Mouse (Mus musculus): ENCODE measurements around the gene Cacng5.

Gene Cacng5

DNA sequence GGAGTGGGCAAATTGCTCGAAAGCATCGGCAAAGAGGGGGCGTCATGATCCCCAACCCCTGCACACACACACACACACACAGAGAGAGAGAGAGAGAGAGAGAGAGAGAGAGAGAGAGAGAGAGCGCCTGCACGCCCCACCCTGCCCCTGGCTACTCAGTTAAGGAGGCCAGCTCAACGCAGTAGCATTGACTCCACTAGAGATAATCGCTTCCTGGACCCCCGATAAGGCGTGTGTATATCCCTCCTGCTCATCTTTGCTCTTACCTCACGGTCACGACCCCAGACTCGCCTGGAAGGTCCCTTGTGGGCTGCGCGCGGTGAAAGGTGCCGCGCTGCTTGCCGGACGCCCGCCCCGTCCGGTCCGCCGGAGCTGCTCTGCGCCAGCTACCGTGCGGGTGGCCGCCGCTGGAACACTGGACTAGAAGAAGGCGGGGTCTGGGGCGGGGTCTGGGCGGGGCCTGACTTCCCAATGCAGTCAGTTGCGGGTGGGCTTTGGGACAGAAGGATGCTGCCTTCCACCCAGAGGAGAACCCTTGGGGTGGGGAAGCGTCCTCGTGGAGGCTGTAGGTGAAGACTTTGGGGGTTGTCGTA lies at the start of gene Cacng5:
TSS of gene Cacng5 (minus strand) at position 422 of the 593 bp plus-strand sequence.
- no peak for DNase-seq (ENCODE audit: low spot score in 2 of 2)

DNA sequence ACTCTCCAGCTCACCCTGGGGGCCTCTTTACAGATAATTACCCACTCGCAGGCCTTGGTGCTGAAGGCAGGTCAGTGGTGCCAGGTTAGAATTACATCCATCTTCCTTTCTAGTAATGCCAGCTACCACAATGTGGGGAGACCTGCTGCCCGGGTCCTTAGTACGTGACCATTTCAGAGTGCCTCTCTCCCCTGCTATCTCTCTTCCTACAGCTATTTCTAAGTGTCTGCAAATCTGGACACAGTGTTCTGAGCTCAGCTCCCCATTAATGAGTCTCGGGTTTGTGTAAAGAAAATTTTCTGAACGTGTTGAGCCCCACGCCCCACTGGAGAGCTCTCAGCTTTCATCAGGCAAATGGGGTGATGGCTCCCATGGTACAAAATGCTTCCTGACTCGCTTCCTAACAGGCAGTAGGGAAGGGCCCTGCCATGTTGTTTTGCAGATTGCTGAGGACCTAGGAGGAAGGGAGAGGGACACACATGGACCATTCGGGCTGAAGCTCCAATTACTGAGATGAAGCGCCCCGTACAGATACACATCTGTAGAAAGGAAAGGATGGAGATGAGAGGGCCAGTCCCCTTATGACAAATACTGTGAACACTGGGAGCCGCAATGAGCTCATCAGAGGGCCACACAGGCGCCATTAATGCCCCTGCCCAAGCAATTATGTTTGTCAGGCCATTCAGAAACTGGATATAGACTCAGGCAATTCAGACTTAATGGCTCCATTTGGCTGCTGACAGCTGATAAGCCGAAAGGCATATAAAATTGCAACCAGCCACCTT lies 42.9 kb upstream of the Cacng5 start:
- no peak for DNase-seq (ENCODE audit: low spot score in 2 of 2)

- DNase-seq (ENCODE audit: low spot score in 2 of 2), result no peak
These were observed 40.6 kb upstream of the Cacng5 start for GRCm38 (mm10) chr11:107955191-107956062.

DNA sequence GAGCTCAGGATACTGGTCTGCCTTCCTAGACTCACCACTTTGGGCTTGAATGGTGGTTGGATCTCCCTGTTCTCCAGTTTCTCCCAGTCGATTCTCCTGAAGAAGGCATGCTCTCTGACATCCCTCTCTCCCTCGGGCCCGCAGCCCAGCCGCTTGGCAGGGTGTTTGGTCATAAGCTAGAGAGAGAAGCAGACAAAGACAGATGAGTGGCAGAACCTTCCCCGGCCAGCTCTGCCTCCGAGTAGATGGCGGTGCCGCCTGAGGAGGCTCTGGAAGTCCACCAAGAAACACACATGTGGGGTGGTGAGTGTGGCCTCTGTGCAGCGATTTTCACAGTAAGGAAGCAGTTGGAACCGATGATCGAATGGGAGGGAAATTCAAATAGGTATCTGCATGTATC lies 36.6 kb upstream of the Cacng5 start:
- DNase-seq (ENCODE audit: low spot score in 2 of 2), result no peak

DNA sequence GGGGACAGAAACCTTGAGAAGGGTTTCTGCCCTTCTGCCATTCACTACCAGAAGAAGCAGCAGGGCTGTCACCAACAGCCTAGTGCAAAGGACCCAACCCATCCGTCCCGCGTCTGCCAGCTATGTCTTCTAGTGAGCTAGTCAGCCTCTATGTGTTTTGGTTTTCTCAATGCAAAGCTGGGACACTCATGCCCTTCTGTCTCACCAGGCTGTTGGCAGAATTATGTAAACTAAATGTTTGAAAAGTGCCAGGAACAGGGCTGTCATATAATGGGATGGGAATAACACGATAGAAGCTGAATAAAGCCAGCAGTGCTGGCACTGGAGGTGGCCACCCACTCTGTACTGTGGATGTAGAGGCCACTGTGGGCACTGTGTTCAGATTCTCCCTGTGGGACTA lies 35.8 kb upstream of the Cacng5 start:
- no peak for DNase-seq (ENCODE audit: low spot score in 2 of 2)

GRCm38 (mm10) chr11:107950211-107950610 lies 35.4 kb upstream of the Cacng5 start:
- no peak for DNase-seq (ENCODE audit: low spot score in 2 of 2)

- DNase-seq (ENCODE audit: low spot score in 2 of 2), result no peak
These were observed 33.1 kb upstream of the Cacng5 start for GRCm38 (mm10) chr11:107947951-107948350.

DNA sequence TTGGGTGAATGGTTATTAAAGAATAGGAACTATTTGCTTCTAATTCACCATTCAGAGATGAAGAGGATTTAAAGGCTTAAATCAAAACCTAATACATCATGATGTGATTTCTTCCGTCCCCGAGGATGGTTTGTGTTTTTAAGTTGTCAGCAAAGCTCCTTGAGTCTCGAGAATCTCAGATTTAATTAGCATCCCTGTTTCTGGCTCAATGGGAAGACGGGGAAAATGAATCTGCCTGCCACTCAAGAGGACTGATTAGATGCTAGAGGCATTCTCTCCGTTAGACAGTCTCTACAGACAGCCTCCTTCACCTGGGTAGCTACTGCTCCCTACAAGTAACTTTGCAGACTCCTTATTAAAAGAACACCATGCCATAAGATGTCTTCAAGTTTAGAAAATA lies 32.0 kb upstream of the Cacng5 start:
- DNase-seq (ENCODE audit: low spot score in 2 of 2), result no peak

DNA sequence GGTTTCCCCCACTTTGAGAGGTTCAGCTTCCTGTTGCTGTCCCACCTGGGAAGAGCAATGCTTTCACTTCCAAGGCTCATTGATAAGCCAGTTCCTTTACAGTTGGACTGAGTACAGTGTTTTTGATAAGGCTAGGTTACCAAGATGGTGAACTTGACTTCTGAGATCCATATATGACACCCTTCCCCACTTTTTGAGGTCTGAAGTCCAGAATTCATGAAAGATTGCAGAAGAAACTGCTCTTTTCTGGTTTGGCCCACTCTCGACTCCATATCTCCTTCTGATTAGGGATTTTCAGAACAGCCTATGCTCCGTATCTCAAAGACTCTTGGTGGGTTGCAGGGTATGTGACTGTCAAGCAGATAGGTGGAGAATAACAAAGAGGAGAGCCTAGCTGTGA lies 22.1 kb upstream of the Cacng5 start:
- DNase-seq (ENCODE audit: low spot score in 2 of 2), result no peak

DNA sequence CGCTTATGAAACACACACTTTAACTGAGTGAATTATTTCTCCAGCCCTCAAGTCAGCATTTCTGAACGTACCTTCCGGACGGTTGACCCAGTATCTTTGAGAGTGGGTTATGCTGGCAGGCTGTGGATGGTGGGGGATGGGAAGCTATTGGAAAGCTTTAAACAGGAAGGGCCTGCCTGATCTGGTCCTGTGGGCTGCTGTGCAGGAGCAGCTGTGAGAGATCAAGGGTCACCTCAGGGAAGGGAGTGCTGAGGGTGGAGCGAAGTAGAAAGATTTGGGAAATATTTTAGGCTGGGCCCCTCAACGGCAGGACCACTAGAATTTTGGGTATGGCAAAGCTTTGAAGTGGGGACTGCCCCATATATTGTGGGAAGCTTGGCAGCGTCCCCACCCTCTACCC lies 16.9 kb upstream of the Cacng5 start:
- DNase-seq (ENCODE audit: low spot score in 2 of 2), result no peak

- DNase-seq (ENCODE audit: low spot score in 2 of 2), result no peak
These were observed 16.4 kb upstream of the Cacng5 start for GRCm38 (mm10) chr11:107931288-107931687.

- no peak for DNase-seq (ENCODE audit: low spot score in 2 of 2)
These were observed 14.9 kb upstream of the Cacng5 start for GRCm38 (mm10) chr11:107929712-107930111.

GRCm38 (mm10) chr11:107919852-107920508 lies 5.1 kb upstream of the Cacng5 start:
- DNase-seq (ENCODE audit: low spot score in 2 of 2), result no peak

- DNase-seq (ENCODE audit: low spot score in 2 of 2), result no peak
These were observed 2.9 kb upstream of the Cacng5 start for GRCm38 (mm10) chr11:107917721-107918235.

DNA sequence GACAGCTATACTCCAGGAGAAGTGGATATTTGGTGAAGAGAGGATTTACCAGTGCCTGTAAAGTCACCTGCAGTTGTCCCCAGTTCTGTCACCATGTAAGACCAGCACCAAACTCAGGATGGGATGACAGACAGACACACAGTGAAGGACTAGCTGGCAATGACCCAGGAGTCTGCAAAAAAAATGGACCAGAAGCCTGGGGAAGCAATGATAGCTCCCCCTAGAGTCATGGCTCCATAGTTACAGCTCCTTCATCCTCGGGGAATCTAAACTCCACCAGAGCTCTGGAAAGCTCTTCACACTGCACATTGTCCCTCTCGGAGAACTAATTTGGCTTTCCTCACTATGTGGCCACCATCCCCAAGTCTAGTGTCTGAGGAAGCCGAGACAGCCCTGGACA lies 1.5 kb downstream of the Cacng5 start:
- DNase-seq (ENCODE audit: low spot score in 2 of 2), result no peak

DNA sequence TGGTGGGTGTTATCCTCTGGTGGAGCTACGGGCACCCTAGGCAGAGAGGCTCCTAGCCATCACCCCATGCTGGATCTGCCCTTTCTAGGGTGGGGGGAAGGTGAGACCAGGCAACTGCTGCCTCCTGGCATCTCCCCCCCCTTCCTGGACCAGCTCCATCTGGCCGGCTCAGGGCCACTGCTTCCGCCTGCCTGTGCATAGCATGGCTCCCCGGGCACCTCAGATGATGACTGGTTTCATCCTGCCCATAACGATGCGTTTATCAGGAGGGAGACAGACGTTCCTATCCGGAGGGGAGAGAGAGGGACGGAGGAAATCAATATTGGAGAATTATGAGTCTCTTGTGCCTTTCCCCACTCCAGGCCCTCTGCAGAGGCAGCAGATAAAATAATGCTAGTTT lies 9.5 kb downstream of the Cacng5 start:
- no peak for DNase-seq (ENCODE audit: low spot score in 2 of 2)

- peak in 1 of 2 experiments; percentile 12 for DNase-seq (ENCODE audit: low spot score in 2 of 2)
These were observed 10.8 kb downstream of the Cacng5 start for GRCm38 (mm10) chr11:107903966-107904605.

DNA sequence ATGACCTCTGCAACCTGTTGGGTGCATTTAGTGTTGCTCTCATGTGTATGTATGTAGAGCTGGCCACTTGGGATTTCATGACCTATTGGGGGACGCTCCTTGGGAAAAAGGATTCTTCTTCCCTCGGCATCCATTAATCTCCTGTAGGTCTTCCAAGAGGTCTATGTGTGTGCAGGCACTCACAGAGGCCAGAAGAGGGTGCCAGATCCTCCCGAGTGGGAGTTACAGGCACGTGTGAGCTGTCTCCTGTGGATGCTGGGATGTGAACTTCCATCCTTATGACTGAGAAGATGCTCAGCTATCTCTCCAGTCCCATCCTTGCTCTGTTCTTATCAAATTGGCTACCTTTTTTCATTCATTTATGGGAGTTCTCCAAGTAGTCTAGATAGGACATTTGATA lies 14.4 kb downstream of the Cacng5 start:
- DNase-seq (ENCODE audit: low spot score in 2 of 2), result no peak

DNA sequence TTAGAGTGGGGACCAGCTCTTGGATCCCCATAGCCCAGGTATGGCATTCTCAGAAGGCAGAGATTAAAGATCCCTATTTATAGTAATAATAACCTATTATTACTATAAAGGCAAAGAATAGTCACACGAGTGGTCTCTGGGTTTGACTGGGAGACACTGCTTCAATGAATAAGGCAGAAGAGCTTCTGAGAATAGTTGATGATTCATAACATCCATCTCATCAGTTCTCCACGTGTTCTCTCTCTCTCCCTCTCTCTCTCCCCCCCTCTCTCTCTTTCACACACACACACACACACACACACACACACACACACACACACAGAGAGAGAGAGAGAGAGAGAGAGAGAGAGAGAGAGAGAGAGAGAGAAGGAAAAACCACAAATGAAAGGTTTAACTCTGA lies 16.2 kb downstream of the Cacng5 start:
- no peak for DNase-seq (ENCODE audit: low spot score in 2 of 2)

DNA sequence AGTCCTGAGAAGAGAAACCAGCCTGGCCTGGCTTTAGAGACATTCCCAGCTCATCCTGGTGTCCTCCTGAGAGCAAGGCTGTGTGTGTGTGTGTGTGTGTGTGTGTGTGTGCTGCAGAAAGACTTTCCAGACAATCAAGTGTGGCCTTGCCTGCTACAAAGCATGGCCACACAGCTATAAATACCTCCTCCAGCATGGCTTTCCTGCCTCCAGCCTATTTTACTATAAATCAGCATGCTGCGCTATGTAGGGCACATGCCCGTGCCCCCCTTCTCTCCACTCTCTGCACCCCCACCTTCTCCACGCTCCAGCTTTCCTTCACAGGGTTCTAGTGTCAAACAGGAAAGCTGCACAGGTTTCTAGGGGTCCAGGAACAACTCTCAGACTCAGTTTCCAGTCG lies 19.2 kb downstream of the Cacng5 start:
- DNase-seq (ENCODE audit: low spot score in 2 of 2), result no peak

- no peak for DNase-seq (ENCODE audit: low spot score in 2 of 2)
These were observed 23.5 kb downstream of the Cacng5 start for GRCm38 (mm10) chr11:107891377-107891776.

Data from urinary bladder, postnatal 36 days (tissue).